Mouse (Mus musculus): ENCODE results near the gene Chp1.

DNA sequence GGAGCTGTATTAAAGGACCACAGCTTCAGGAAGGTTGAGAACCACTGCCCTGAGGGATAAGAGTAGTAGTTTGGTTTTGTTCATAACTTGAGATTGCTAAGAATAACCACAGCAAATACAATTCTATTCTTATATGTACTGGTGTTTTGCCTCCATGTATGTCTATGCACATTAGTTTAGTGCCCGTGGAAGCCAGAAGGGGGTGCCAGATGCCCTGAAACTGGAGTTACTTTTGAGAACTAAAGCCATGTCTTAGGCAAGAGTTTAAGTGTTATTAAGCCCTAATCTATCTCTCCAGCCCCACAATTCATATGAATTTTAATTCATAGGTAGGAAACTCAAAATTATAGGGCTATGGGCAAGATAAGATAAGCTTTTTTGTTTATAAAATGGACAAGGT is 5.4 kb upstream of the Chp1 start:
- TF ChIP-seq CTCF (IDR thresholded peaks at IDR 0.05; ENCODE audit: control insufficient read depth, insufficient read depth, insufficient replicate concordance, low read depth, low read length) (no peak), POLR2A (IDR thresholded peaks at IDR 0.05; ENCODE audit: control insufficient read depth, low read depth, low read length) (no peak)

Data from testis, adult 2 months (tissue).